Mouse (Mus musculus) left cerebral cortex, adult 11 months (tissue): ENCODE data around the gene Tmem185b.

ENCODE experiments used
- DNase-seq: peaks from one replicate; pipeline ENCODE4 v3.0.0; 2022; ENCODE audit warnings: low spot score

Gene Tmem185b

DNA sequence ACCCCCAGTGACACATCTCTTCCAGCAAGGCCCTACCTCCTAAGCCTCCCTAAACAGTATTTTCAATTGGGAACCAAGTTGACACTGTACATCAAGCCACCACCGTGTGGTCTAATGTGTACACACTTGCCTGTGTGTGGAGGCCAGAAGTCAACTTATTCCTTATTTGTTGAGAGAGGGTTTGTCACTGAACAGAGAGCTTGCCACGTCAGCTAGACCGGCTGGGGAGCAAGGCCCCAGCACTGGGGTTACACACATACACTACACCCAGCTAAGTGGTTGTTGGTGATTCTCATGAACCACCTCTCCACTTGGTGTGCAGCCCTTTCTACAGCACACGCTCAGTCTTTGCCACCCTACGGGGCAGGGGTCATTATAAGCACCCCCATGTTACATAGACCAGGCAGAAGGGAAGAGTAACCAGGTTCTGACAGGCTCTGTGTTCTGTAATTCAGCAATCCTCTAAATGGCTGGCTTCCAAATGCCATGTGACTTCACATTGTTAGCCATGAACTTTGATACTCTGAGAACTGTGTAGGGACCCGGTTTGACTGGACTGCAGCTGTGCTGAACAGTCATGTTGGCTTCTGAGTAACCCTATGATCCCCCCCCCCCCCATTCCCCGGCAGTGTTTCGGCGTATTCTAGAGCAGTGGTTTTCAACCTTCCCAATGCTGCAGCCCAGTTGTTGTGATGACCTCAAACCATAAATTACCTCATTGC is 15.0 kb downstream of the Tmem185b start:
- no peak for DNase-seq

DNA sequence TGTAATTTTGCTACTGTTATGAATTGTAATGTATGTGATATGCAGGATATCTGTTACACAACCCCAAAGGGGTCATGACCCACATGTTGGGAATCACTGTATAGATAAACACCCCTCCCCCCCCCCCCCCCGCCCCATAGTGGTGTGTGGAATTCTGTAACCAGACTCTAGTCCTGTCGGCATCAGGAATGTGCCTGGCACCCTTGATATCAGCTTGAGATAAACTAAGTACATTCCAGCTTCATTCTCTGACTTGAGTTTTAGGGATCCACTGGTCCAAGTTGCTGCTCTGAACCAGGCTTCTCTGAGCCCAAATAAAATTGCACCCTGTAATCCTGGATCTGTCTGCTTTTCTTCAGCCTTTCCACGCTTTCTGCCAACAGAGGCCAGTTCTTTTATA is 15.6 kb downstream of the Tmem185b start:
- no peak for DNase-seq

DNA sequence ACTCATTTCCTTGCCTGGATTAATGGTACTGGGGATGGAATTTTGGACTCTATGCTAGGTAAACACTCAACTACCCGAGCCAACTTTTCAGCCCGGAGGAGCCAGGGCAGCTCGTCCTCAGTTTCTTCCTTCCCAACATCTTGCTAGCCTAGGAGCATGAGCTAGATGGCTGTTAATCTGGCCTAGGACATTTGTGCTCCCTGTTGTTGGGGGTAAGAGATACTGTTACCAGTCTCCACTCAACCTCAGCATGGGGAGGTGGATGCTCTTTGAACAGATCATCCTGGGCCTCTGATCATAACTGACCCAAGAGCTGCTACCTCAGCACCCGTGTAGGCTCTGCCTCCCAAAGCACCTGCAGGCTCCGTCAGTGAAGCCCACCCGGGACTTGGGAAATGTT is 17.4 kb downstream of the Tmem185b start:
- no peak for DNase-seq

DNA sequence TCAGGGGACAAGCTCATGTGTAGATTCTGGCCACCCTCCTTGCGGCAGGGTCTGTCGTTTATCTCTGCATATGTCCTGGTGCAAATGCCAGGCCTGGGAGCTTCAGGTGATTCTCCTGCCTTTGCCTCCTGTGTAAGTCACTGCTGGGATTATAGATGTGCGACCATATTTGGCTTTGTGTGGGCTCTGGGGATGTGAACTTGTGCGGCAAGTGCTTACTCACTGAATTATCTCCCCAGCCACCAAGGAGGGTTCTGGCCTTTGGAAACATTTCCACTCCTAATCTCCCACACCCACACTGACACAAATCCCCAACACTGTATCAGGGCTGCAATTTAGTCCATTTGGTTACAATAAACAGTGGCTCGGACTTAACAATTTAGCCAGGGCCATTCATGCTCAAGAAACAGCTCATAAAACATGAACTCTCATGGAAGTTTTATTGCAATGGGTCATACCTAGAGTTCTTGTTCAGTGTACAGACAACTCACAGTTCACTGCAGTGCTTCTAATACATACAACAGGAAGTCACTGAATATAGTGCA is 18.7 kb downstream of the Tmem185b start:
- DNase-seq = no peak

DNA sequence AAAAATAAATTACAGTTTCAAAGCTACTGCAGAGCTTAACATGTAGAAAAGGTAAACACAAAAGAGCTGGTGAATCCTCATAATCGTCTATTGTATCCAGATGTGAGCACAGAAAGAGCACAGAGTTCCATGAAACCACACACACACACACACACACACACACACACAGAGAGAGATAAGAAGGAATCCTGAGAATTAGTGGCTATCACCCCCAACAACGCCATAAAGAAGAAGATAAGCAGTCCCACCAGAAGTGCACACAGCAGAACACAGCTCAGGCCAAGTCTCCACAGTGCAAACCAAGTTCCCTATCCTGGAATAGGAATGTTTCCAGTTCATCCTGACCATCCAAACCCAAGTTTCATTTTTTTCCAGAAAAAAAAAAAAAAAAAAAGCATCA is 19.2 kb downstream of the Tmem185b start:
- no peak for DNase-seq

DNA sequence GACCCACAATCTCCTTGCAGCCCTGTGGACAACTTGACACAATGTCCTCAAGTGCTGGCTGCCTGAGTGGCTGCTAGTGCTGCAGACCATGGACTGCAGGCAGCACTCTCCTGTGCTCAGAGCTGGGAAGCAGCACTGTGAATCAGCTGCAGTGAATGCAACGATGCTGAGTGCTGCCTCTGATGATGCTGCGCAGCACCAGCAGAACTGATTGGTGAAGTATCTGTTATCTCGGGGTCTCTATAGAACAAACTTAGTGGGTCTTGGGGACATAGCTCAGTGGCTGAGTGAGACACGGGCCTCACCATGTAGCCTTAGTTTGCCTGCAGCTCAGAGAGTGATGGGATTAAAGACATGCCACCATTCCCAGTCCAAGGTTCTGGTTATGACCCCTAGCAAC is 19.7 kb downstream of the Tmem185b start:
- no peak for DNase-seq

DNA sequence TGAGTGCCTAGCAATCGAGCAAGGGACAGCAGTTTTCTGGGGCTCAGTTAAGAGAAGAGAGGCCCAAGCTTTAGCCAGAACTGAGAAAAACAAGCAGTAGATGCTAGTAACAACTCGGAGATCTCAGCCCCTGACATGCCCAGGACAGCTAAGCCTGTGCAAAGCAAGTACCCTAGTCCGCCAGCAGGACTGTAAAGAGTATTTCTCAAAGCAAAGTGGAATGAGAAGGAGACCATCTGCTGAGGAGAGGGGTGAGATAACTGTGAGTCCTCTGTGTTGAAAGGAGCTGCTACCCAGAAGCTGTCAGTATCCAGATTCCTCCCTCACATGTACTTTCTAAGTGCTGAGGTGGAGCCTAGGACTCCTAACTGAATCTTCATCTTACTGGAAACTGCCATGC is 20.5 kb downstream of the Tmem185b start:
- DNase-seq = no peak

DNA sequence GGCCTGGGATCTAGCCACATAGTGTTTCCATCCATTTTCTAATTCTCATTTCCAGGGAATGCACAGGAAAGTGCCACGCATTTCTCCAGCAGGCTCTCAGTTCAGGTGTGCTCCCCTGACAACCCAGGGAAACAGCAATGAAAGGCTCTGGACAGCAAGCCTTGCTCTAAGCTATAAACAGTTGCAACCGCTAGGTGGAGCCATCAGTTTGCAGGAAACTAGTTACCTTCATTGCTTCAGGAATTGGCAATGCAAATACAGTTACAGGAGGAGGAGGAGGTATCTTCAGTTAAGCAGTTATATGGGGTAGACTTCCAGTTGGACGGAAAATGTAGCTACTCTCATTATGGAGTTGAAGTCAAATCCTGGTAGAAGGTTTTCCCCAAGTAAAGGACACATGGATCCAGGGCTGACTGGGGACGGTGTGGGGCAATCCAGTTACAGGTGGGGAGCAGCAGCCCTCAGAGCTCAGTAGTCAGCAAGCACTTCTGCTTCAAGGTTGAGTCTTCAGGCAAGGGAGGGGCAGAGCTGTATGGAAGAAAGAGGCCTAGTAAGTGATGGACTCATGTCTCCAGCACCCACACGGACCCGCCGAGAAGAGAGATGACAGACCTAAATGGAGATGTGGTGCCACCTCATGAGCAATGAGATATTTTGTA is 22.8 kb downstream of the Tmem185b start:
- DNase-seq = peak; percentile 50

DNA sequence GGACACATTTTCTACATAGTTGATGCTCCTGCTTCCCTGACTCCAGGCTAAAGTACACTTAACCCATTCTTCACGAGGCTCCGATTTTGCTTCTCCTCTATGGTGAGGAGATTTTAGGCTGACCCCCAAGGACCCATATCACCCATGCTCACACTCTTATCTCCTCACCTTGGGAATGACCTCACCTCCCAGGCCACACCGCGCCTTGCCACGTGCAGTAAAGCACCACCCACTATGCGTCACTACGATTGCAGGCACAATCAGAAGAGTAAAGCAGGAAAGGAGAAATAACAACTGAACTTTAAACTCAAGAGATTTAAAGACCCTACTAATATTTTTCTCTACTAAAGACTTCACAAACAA is 23.3 kb downstream of the Tmem185b start:
- DNase-seq = no peak

DNA sequence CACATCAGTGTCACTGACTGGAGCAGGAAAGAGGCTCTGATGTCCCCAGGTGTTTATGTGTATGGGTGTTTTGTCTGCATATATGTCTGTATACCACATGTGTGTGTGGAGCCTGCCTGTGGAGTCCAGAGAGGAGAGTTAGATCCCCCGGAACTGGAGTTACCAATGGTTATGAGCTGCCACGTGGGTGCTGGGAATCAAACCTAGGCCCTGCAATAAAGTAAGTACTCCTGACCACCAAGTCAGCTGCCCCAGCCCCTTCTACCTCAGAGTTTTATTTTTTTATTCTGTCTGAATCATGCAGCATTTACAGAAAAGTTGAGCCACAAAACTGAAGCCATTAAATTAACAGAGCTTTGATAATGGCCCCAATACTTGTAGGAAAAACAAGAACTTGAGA is 24.1 kb downstream of the Tmem185b start:
- DNase-seq = no peak

DNA sequence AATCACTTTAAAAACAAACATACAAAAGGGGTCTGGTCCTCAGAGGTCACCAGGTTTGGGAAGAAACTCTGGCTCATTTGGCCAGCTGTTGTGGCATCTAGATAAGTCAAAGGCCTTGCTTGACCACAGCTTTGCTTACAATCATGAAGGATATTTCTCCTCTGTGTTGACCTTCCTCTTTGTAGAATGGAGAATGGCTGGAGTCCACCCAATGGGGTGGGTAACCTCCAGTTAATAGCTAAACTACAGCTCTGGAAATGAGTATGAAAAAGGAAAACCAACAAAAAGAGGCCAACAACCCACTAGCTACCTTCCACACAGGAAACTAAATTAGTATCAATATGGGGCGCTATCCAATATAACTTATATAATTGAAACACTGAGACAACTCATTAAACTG is 25.7 kb downstream of the Tmem185b start:
- DNase-seq = no peak

DNA sequence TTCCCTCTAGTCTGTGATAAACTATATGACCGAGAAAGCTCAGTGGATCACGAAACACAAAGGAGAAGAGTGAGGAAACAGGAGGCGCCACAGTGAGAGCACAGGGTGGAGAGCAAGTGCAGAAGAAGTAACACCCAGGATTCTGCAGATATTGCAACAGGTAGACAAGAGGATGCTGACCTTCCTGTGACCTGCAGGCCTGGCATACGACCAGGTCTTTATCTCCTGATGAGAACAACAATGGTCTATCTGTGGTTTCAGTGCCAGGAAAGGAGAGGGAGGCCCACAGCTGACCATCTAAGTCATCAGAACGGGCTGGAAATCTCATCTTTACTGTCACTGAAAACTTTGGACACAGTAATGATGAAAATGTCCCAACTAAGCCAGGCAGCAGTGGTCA is 29.7 kb downstream of the Tmem185b start:
- no peak for DNase-seq

DNA sequence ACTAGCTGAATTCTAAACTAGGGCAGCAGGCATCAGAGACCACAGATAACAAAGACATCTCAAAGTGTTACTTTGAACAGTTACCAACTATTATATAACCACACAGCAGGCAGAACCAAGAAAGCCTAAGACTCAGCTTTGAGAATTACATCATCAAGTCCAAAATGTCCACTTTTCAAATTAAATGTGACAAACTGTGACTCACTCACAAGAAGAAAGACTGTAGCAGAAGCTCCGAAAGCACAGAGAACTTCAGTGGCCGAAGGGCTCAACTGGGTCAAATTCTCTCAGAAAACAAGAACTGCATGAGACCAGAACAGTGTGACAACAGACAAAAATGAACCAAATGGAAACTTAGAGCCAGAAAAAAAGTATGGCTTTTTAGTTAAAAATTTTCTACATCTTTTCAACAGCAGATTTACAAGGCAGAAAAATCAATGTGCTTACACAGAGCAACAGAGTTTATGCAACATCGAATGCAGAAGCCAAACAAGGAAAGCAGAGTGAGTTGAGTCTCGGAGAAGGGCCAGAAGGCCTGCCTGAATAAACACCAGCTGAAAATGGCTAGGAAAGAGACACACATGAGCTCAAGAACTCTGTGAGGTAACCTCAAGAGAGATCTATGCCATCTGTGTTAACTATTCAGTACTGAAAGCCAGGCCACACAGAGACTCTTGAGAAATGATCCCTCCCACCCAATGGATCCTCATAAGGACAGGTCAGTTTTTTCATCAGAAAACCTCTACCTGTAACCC is 31.9 kb downstream of the Tmem185b start:
- DNase-seq = peak; percentile 25

DNA sequence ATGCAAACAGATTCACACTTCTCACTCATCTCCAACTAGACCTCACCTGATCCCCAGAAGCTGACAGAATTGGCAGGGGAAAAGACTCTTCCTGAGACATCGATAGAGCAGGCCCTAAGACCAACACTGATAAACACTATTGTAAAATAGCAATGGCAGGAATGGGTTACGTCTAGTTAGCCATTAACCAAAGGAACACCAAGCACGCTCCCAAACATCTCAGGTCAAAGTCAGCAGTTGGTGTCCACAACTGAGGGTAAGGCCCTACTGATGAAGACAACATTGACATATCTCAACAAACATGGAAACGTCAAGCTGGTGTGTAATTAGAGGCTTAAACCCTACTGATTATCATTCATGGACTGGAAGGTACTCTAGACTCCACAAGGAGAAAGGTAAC is 39.6 kb downstream of the Tmem185b start:
- DNase-seq = no peak

DNA sequence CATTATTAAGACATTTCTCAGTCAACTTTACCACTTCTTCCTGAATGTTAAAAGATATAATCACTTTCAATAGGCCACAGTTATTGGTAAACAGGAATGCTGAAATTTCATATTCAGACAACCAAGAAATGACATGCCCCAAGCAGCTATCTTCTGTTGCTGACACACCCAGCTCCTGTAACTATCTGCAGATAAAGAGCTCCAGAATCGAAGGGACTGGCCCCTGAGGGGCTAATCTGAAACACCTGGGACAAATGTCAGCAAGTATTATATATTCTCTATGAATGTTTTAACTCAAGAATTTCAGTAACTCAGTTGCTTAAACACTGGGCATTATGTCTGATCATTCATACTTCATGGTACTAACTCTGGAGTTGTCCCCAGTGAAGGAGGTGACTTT is 44.2 kb downstream of the Tmem185b start:
- no peak for DNase-seq
